Mouse (Mus musculus): ENCODE measurements at regions not wholly inside any gene's neighbourhood (a gene's known extent, or its start where the extent isn't known, plus 50 kb on each side); places are given as distances from the start of the nearest gene placed in this dataset.
A peak's percentile ranks its signal among the peaks of the same experiment; 100 is the strongest.

DNA sequence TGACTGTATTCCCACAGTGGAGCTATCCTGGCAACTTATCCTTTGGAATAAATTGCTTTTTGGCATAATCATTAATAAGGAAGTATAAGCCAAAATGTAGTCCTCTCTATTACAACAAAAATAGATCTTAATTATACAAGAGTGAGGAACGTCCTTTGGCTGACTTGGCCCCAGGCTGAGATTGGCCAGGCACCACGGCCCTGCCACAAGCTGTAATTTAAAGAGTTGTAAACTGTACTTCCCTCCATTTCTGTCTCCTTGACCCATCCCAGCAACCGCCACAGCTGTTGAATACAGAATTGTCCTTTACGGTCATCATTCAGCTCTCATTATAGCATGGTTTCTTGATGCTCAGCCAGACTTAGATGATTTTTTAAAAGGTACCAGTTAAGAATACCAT is 119.6 kb upstream of the Smad1 start:
- peak in 1 of 2 experiments; percentile 5 for DNase-seq (ENCODE audit: low spot score in 2 of 2)

DNA sequence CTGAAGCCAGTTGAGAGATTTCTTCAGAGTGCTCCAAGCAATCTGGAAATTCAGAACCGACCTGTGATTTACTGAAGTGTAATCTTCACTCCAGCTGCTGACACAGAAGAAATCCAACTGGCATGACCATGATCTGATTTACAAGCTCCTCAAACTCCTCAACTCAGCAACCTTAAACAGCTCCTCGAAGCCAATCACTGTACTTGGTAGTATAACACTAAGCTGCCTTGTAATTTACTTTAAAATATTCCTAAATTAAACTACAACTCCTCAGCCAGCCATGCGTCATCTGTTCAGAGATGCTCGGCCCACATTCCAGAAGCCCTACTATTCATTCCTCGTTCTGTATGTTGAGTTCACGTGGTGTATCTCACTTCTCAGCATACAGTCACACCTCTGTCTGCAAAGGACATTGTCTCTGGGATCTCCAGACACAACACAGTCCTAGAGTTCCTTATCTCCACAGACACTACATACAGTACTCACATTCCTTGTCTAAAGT is 116.0 kb upstream of the Smad1 start:
- DNase-seq (ENCODE audit: low spot score in 2 of 2), result no peak

DNA sequence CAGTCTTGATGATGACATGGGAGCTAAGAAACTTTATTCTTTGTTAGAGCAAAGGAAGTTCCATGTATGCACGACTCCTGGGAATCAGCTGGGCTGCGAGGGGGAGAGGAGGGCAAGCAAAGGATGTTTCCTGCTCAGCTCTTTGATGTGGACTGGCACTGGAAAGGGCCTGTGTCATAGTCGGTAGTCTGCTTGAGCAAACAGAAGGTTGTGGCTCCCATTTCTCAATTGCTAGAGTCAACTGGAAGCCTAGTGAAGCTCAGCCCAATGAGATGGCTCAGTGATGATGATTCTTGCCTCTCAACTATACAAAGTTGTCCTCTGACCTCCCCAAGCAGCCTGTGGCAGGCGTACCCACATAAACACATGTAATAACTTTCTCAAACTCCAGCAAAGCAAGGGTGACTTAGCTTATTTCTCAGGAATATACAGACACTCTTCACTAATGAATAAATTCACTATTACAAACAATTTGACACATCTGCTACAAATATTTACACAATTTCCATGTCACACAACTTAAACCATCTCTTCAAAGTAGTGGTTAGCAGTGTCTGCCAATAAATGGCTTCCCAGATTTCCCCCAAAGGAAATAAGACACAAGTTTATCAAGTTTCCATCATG is 115.4 kb upstream of the Smad1 start:
- no peak for DNase-seq (ENCODE audit: low spot score in 2 of 2)

DNA sequence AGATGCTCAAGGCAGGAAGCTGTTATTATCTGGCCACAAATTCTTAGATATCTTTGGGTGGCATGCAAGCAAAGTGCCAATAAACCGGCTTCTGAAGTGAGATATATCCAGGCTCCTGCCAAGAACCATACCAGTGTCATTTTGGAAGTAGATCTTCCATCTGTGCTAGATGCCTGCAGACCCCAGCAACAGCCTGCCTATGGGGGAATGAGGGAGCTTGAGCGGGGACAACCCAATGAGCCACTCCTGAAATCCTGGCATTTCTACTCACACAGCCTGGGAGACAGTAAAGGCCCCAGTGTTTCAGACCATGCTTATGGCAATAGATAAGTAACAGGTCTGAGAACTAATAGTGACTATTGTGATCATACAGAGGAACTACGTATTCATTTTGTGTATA is 109.3 kb upstream of the Smad1 start:
- DNase-seq (ENCODE audit: low spot score in 2 of 2), result no peak

DNA sequence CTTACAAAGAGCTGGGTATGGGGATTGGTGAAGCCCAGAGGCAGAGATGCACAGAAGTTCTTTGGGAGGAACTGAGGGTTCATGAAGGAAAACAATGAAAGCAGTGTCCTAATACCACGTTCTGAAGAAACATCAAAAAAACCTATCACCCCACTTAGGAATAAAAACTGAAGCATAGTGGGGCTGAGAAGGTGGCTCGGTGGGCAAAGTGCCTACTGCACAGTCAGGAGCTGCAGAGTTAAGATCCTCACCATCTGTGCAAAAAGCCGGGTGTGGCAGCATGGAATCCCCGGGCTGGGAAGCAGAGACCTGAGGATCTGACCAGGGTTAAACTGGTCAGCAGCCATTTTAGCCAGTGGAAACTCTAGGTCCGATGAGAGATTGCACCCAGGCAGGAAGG is 106.1 kb upstream of the Smad1 start:
- DNase-seq (ENCODE audit: low spot score in 2 of 2), result no peak

DNA sequence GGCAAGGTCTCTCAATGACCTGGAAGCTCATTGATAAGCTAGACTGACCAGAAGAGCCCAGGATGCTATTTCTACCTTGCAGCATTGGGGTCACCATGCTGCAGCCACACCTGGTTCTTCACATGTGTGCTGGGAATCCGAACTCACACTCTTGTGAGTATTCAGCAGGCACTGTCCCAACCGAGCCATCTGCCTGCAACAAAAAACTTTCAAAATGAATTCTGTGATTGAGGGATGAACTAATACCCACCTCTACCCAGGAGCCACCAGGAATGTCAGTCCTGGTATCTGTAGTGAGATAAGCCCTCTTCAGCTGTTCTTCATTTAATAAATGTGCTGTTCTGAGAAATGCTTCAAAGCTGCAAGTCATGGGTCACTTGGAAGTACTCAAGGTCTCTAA is 104.6 kb upstream of the Smad1 start:
- DNase-seq (ENCODE audit: low spot score in 2 of 2), result no peak

DNA sequence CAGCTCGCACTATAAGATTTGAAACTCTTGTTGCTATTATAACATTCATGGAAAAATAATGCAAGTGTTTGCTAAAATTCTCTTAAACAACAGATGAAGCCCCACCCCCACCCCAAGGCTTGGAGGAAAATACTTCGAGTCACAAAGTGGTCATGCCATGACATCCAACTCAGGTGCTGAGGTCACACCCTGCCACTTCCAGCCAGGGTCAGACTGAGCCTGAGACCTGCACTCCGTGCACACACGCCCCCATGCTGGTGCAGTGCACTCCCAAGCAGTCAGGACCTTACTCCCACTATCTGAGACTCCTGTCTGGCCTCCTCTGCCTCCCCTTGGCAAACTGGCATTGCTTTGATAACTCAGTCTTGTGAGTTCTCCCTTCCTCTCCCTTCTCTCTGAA is 102.7 kb upstream of the Smad1 start:
- no peak for DNase-seq (ENCODE audit: low spot score in 2 of 2)

DNA sequence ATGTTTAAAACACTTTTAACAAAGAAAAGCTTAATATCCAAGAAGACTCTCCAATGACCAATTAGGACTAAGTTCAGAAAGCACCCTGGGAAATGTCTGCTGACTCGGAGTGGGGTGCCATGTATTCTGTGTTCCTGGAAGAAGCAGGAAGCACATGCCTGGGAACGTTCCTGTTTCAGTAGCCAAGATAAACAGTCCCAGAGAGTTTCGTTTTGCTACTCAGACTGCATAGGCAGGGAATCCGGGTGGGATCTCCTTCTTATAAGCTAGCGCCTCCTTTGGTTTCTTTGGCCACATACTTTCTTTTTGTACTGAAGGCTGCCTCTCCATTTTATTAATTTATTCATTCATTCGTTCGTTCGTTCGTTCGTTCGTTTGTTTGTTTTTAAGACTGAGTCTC is 101.9 kb upstream of the Smad1 start:
- no peak for DNase-seq (ENCODE audit: low spot score in 2 of 2)

DNA sequence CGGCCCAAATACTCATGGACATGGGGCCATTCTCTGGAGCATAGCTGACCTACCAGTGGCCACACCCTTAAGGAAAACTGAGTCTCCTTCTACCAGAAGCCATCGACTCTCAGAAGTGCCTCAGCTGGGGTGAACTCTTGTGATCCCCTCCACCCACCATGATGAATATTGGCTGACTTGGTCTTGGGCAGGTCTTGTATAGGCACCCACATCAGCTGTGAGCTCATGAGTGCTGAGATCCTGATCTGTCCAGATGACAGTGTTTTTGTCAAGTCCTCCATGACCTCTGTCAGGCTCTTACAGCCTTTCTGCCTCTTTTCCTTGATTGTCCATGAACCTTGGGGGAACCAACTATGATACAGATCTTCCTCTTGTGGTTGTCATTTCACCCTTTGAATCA is 99.9 kb upstream of the Smad1 start:
- DNase-seq (ENCODE audit: low spot score in 2 of 2), result no peak

DNA sequence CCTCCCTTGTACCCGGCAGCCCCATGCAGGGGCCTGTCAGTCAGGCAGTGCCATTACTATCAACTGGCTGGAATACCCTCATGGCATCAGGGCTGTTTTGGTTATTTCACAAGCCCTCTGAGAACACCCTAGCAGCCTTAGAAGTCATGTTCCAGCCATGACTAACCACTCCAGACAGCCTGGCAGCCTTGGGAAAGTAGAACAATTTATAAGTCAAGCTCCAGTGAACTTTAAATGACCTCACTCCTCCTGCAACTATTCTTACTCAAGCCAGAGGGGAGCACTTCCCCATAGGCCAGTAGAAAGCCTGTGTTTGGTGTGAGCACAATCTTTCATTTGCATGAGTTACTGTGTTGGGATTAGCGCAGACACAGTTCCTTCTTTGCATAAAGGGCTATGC is 99.3 kb upstream of the Smad1 start:
- DNase-seq (ENCODE audit: low spot score in 2 of 2), result no peak

DNA sequence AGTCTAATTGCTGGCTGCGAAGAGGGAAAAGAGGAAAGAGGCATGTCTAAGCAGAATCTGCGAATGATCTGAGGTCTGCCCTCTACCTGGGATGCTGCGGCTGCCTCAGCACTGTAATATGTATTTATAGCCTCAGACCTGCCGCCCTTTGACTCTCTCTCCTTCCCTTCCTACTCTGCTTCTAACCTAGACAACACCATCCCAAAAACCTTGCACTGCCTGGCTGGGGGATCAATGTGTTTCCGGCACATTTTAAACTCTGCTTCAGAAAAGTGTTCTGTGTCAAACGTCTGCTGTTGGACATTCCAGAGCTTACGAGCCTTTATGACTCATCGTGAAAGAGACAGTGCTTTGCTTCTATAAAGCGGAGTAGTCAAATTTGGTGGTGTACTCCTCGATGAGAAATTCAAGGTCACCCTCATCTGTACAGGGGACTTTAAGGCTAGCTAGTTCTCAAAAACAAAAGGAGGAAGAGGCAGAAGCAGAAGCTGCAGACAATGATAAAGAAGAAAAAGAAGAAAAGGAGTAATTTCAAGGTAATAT is 91.9 kb upstream of the Smad1 start:
- DNase-seq (ENCODE audit: low spot score in 2 of 2), result no peak

DNA sequence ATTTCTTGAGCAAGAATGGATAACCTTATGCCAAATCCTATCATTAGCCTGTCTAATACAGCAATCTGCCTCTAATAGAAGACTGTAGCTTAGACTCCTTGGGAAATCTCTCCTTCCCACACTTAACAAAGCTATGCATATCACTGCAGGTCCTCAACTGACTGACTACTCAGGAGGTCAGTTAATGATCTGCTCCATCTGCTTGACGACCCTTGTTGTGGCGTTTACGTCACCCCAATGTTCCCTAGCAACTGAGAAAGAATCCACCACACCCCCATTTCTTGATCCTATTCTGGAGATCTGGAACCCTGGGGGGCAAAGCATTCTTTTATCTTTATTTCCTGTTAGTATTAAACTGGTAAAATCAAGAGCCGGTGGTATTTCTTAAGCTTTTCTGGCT is 91.4 kb upstream of the Smad1 start:
- DNase-seq (ENCODE audit: low spot score in 2 of 2), result no peak

DNA sequence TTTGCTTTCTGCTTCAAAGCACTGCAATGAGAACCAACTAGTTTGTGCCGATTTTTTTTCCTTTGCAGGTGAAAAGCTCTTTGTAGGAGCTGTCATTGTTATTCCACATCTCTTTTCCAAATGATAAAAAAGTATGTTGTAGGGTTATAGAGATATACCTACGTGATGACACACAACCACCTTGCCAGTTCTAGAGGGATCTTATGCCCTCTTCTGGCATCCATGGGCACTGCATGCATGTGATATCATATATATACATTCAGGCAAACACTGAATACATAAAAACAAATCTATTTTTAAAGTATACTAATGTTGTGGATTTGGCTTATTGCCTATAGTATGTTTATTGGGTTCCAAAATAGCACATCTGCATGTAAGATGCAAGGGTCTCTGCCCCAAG is 89.5 kb upstream of the Smad1 start:
- peak in 1 of 2 experiments; percentile 9 for DNase-seq (ENCODE audit: low spot score in 2 of 2)

DNA sequence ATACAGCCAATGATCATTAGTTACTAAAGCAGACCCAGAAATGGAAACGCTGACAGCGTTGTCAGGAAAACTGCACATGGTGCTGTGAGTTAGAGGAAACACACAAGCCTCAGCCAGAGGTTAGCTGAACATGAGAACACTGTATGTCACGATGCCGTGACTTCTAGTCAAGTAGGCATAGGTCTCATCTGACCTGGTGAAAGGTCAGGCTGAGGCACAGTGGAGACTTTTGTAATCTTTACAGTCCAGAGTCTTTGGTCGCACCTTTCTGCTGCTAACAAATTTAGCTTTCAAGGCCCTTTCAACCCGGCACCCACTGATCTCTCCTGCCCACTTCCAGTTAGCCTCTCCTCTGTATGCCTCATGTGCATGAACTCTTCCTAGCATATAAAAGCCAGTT is 88.3 kb upstream of the Smad1 start:
- DNase-seq (ENCODE audit: low spot score in 2 of 2), result no peak

DNA sequence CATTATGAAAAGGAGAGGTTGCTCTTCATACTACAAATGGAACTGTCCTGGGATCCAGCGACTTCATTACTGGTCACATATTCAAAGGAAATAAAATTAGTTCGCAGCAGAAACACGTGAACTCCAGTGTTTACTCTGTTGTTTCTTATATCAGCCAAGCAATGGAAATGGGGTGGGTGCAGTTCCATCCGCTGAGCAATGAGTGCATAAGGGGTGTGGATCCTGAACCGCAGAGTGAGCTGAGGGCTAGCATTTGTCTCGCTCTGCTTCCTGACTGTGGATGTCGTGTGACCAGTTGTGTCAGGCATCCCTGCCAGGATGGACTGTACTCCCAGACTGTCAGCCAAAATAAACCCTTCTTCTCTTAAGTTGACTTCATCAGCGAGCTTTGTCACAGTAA is 80.0 kb upstream of the Smad1 start:
- DNase-seq (ENCODE audit: low spot score in 2 of 2), result no peak

DNA sequence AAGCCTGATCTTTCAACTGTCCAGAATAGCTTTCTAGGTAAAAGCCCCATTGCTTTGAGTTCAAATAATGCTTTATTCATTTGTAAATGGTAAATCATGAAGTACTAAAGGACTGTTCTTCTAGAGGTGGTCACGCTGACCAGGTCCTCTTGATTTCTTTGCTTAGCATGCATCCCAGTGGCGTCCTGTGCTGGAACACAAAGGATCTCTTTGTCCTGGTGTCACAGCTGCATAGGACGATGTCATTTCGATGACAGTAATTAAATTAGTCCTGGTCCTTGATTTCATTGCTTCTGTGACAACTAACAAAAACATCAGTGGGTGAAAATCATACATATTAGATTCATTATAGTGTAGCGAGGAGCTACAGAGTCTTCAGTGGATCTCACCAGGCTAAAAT is 76.7 kb upstream of the Smad1 start:
- no peak for DNase-seq (ENCODE audit: low spot score in 2 of 2)

DNA sequence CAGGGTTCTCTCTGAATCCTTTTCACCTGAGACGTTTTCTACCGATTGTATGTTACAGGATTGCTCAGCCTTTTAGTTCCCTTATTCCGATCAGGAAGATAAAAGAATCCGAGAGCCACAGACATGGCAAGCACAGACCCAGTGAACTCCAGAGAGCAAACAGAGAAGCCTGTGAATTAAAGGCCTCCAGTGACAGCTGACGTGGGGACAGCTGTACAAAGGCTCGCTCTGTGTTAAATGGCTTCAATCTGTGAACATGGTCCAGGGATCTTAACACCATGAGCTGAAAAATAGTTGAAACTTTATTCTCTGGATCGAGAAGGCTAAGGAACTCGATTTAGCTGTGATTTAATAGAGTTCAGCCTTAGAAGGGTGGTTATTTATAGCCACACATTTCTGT is 75.4 kb upstream of the Smad1 start:
- DNase-seq (ENCODE audit: low spot score in 2 of 2), result no peak

DNA sequence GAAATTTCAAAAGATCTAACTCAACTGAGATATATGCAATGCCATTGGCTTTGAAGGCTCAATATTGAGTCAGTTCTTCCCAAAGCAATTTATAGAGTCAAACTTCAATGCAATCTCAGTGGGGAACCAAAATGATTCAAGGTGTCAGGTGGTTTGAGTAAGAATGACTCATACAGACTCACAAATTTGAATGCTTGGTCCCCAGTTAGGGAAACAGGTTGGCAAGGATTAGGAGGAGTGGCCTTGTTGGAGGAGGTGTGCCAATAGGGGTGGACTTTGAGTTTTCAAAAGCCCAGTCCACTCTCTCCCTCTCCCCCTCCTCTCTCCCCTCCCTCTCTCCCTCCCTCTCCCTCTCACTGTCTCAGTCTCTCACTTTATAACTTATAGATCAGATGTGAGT is 52.8 kb upstream of the Smad1 start:
- no peak for DNase-seq (ENCODE audit: low spot score in 2 of 2)

DNA sequence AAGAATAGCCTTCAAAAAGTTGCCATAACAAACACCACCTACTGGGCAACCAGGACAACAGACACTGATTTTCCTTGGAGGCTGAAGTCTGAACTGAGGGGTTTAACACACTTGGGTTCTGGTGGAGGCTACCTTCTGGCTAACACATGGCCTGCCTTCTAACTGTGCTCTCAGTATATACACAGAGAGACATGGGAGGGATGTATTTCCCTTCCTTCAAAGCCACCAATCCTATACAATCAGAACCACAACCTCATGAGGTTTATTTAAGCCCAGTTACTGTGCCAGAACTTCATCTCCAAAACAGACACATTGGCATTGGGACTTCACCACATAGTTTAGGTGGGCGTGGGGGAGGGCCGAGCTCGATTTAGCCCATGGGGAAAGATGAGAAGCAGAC is 50.1 kb upstream of the Smad1 start:
- no peak for DNase-seq (ENCODE audit: low spot score in 2 of 2)
